ENCODE assay signal across 17 mouse cellular contexts in the genomic region with DNA sequence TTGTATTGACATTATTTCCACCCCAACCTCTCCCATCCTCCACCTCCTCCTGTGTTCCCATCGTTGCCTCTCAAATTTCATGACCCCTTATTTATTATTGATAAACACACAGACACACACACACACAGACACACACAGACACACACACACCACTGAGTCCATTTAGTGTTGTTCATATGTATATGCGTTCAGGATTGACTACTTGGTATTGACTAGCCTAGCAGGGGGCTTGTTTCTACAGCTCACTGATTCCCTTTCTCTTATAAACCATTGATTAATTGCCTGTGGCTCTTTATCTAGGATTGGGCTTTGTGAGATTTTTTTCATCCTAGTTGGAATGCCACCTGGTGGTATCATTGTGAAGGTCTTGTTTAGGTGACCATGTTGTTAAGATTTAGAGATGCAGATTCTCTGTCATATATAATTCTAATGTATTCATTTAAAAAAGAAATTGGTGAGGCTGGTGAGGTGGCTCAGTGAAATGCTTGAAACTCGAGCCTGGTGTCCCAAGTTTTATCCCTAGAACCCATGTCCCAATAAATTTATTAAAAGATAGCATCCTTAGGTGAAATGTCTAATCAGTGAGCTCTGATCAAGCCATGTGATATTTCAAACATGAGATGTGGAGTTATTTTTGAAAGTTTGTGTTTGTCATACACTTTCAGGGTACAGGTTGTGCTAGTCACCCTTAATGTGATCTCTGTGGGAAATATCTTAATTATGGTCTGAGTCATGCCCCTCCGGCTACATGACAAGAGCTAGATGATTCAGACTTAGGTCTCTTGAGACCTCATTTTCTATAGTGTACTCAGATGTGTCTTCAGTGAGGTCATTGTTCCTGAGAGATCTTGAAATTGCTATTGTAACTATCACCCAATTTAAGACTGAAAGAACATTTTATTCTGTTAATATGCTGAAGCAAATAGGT. TPM values are rescaled to one million over a fixed set of nuclear protein-coding genes. Genes with fewer than 3 reads are reported as not detected.
DNase-seq lines count a peak whose midpoint lies in the region; ATAC-seq lines count a peak whose summit lies in the region.
"Had no signal": no experiment of that assay in that cellular context is flagged by ENCODE, and none has a peak within 500 bp of the region (broad histone marks: within the 10 kb centered on the region; RNA-seq: fewer than 3 reads in every experiment).

No protein-coding gene starts in this region.

- no peaks in the 10 kb centered on the region for H3K4me1 ChIP-seq in forebrain, embryonic 14.5 days (ENCODE audit: control insufficient read depth, insufficient read depth, low read length)
- no peaks in the 10 kb centered on the region for H3K4me1 ChIP-seq in forebrain, embryonic 16.5 days (replicated peaks; ENCODE audit: control insufficient read depth, insufficient read depth, low read length)
- no peaks in the 10 kb centered on the region for H3K4me1 ChIP-seq in midbrain, embryonic 15.5 days
- H3K4me1 ChIP-seq: embryonic facial prominence, embryonic 13.5 days; limb, embryonic 15.5 days had no signal

- WGBS in forebrain, embryonic 14.5 days = 50% methylated on average over 4 of the region's 4 CpGs
- 33% methylated on average over 4 of the region's 4 CpGs for WGBS in forebrain, embryonic 16.5 days
- WGBS in midbrain, embryonic 15.5 days = 62% methylated on average over 4 of the region's 4 CpGs

- H3K36me3 ChIP-seq in forebrain, embryonic 14.5 days (ENCODE audit: control insufficient read depth, insufficient read depth, low read length) = no peaks in the 10 kb centered on the region
- no peaks in the 10 kb centered on the region for H3K36me3 ChIP-seq in forebrain, embryonic 16.5 days (ENCODE audit: control insufficient read depth, insufficient read depth)
- H3K36me3 ChIP-seq in midbrain, embryonic 15.5 days (replicated peaks) = no peaks in the 10 kb centered on the region
- H3K36me3 ChIP-seq: limb, embryonic 15.5 days had no signal

- no peaks in the 10 kb centered on the region for H3K9me3 ChIP-seq in forebrain, embryonic 14.5 days (replicated peaks; ENCODE audit: control insufficient read depth, low read length)
- H3K9me3 ChIP-seq in forebrain, embryonic 16.5 days (ENCODE audit: control insufficient read depth, low read length) = no peaks in the 10 kb centered on the region
- no peaks in the 10 kb centered on the region for H3K9me3 ChIP-seq in midbrain, embryonic 15.5 days
- H3K9me3 ChIP-seq: embryonic facial prominence, embryonic 13.5 days; limb, embryonic 15.5 days had no signal

- H3K9ac ChIP-seq in forebrain, embryonic 14.5 days (ENCODE audit: low read length) = no peak overlapping the region
- H3K9ac ChIP-seq in forebrain, embryonic 16.5 days (replicated peaks; ENCODE audit: low read depth, low read length) = no peak overlapping the region
- H3K9ac ChIP-seq in midbrain, embryonic 15.5 days = no peak overlapping the region
- H3K9ac ChIP-seq: embryonic facial prominence, embryonic 13.5 days; limb, embryonic 15.5 days had no signal

- H3K4me3 ChIP-seq in forebrain, embryonic 14.5 days (ENCODE audit: low read depth, low read length) = no peak overlapping the region
- H3K4me3 ChIP-seq in forebrain, embryonic 16.5 days (replicated peaks; ENCODE audit: low read length) = no peak overlapping the region
- H3K4me3 ChIP-seq in midbrain, embryonic 15.5 days = no peak overlapping the region
- H3K4me3 ChIP-seq: embryonic facial prominence, embryonic 13.5 days; limb, embryonic 15.5 days had no signal

- DNase-seq in forebrain, embryonic 14.5 days (ENCODE audit: low spot score) = peak; percentile 25
- peak; percentile 28 for DNase-seq in 416B (ENCODE audit: low read depth)
- peak; percentile 1 for DNase-seq in R1 (ENCODE audit: low read depth, low spot score)
- no peak for DNase-seq in gastrocnemius, adult 18-20 months (ENCODE audit: low spot score)
- DNase-seq in lung, postnatal 36 days = no peak
- no peak for DNase-seq in cerebellum, adult 9-10 months
- DNase-seq: cerebellum, adult 9-11 months had no signal

- ATAC-seq in forebrain, embryonic 14.5 days = peak; percentile 34; the same call in 1 of the 2 replicates
- no peak for ATAC-seq in forebrain, embryonic 16.5 days
- ATAC-seq in midbrain, embryonic 15.5 days (replicated peaks) = peak; percentile 72
- ATAC-seq: lung, postnatal 0 days had no signal

- H3K27ac ChIP-seq in forebrain, embryonic 14.5 days (ENCODE audit: low read depth, low read length) = no peak overlapping the region
- H3K27ac ChIP-seq in forebrain, embryonic 16.5 days (ENCODE audit: low read length) = no peak overlapping the region
- no peak overlapping the region for H3K27ac ChIP-seq in midbrain, embryonic 15.5 days
- H3K27ac ChIP-seq: embryonic facial prominence, embryonic 13.5 days; limb, embryonic 15.5 days had no signal

- no peak overlapping the region for H3K4me2 ChIP-seq in forebrain, embryonic 14.5 days (ENCODE audit: low read length)
- no peak overlapping the region for H3K4me2 ChIP-seq in forebrain, embryonic 16.5 days (ENCODE audit: low read length)
- no peak overlapping the region for H3K4me2 ChIP-seq in midbrain, embryonic 15.5 days
- H3K4me2 ChIP-seq: embryonic facial prominence, embryonic 13.5 days; heart, embryonic 11.5 days; limb, embryonic 15.5 days had no signal

- H3K27me3 ChIP-seq in forebrain, embryonic 14.5 days (replicated peaks; ENCODE audit: control insufficient read depth, insufficient read depth, low read length) = no peaks in the 10 kb centered on the region
- H3K27me3 ChIP-seq in forebrain, embryonic 16.5 days (replicated peaks; ENCODE audit: control insufficient read depth, insufficient read depth, low read length) = no peaks in the 10 kb centered on the region
- no peaks in the 10 kb centered on the region for H3K27me3 ChIP-seq in midbrain, embryonic 15.5 days (replicated peaks)
- H3K27me3 ChIP-seq: embryonic facial prominence, embryonic 13.5 days; limb, embryonic 15.5 days had no signal

RNA-seq across cellular contexts. Expression of a gene that starts 36.6 kb away (rescaled TPM):
- polyA plus RNA-seq in forebrain, embryonic 14.5 days (2014; fragmentation: Nextera tagmentation; extraction: Ambion mirVana) = 25.9 and 32.2 TPM in 2 replicates
- polyA plus RNA-seq in forebrain, embryonic 16.5 days (2015; fragmentation: Nextera tagmentation; extraction: Ambion mirVana) = 17.3 and 23.6 TPM in 2 replicates
- 15.1 and 18.5 TPM in 2 replicates for polyA plus RNA-seq in midbrain, embryonic 15.5 days (2015; fragmentation: Nextera tagmentation; extraction: Ambion mirVana)
- total RNA-seq in gastrocnemius, adult 18-20 months (2021) = 10 to 100 TPM; 40.0 to 41.8 TPM

RNA-seq across cellular contexts. Expression of a gene that starts 58.8 kb away (rescaled TPM):
- not detected in 2 replicates for polyA plus RNA-seq in forebrain, embryonic 14.5 days (2014; fragmentation: Nextera tagmentation; extraction: Ambion mirVana)
- polyA plus RNA-seq in forebrain, embryonic 16.5 days (2015; fragmentation: Nextera tagmentation; extraction: Ambion mirVana) = not detected in 2 replicates
- 0.06 TPM in 1 of 2 replicates, not detected in the other for polyA plus RNA-seq in midbrain, embryonic 15.5 days (2015; fragmentation: Nextera tagmentation; extraction: Ambion mirVana)
- total RNA-seq in gastrocnemius, adult 18-20 months (2021) = not detected
- total RNA-seq: hematopoietic stem cell, adult 5-6 weeks; monocyte, adult 5-6 weeks had no signal
- polyA plus RNA-seq: CD4-positive, CD25-positive, alpha-beta regulatory T cell, adult 4 months; embryonic facial prominence, embryonic 13.5 days; heart, embryonic 11.5 days; limb, embryonic 15.5 days; lung, postnatal 0 days; thymus, adult 2 months had no signal

Comparison
In these comparisons a context has a peak if more than half of its experiments do, and no peak if none do; other contexts are left out.
1. DNase-seq: peak in forebrain, embryonic 14.5 days (single experiment), 416B (single experiment) and R1 (single experiment); none in gastrocnemius, adult 18-20 months (single experiment), lung, postnatal 36 days (single experiment) and cerebellum, adult 9-10 months (single experiment).